Mouse (Mus musculus): ENCODE results near the gene Gda.

DNA sequence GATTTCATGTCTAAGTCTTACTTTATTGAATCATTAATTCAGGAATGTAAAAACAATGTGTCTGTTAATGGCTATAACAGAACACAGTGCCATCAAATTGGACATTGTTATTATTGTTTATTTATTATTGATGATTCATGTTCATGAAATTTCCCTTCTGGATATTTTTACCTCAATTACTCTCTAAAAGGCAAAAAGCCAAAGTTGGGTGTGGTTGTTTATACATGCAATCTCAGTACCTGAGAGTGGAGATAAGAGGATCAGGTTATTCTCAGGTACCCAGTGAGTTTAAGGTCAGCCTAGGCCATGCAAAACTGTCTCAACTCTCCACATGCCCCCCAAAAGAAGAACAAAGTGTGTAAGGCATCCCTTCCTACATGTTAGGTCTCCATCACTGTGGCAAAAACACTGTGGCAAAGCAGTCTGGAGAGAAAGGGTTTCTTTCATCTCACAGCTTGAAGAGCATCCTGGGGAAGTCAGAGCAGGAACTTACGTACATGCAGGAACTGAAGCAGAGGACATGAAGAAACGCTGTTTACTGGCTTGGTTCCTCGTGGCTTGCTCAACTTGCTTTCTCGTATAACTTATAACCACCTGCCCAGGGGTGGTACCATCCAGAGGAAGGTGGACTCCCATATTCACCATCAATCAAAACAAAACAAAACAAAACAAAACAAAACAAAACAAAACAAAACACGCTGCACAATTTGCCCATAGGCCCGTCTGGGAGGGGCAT lies 89.6 kb downstream of the Gda start:
- TF ChIP-seq CTCF (IDR thresholded peaks at IDR 0.05; ENCODE audit: control insufficient read depth, insufficient read depth, insufficient replicate concordance, low read depth, low read length) (no peak), POLR2A (IDR thresholded peaks at IDR 0.05; ENCODE audit: control insufficient read depth, low read depth, low read length) (no peak)

All from testis, adult 2 months (tissue).